Mouse (Mus musculus) embryonic facial prominence, embryonic 11.5 days (tissue): ENCODE measurements around the gene Gm20388. TPM values are rescaled to one million over a fixed set of nuclear protein-coding genes. Genes with fewer than 3 reads are reported as not detected.

ENCODE experiments used
- ATAC-seq: fragments of 200-750 bp; cut with Nextera tagmentation; replicated peaks from 2 replicates; pipeline ENCODE4 v1.8.0; 2017; ENCODE audit warnings: low read depth; ENCODE audit not compliant: insufficient number of reproducible peaks, low FRiP score, low TSS enrichment
- DNase-seq: peaks from one replicate; pipeline ENCODE4 v3.0.0-alpha.2; 2015; ENCODE audit warnings: low spot score
- H3K27ac ChIP-seq: fragments of 300-500 bp; sonication (generic); replicated peaks from 2 replicates; pipeline ENCODE4 v1.5.1; 2014; ENCODE audit warnings: mild to moderate bottlenecking, low read depth, low read length, control low read depth
- H3K27me3 ChIP-seq: fragments of 300-500 bp; sonication (generic); 2 replicates; pipeline ENCODE4 v1.6.1; 2014; ENCODE audit warnings: mild to moderate bottlenecking, low read length, moderate library complexity, mixed read lengths; ENCODE audit not compliant: control insufficient read depth, insufficient read depth
- H3K36me3 ChIP-seq: fragments of 300-500 bp; sonication (generic); replicated peaks from 2 replicates; pipeline ENCODE4 v1.6.1; 2014; ENCODE audit warnings: low read depth, mild to moderate bottlenecking, low read length, moderate library complexity, mixed read lengths; ENCODE audit not compliant: control insufficient read depth, insufficient read depth
- H3K4me1 ChIP-seq: fragments of 300-500 bp; sonication (generic); 2 replicates; pipeline ENCODE4 v1.6.1; 2014; ENCODE audit warnings: low read length, mixed read lengths; ENCODE audit not compliant: control insufficient read depth, insufficient read depth
- H3K4me2 ChIP-seq: fragments of 300-500 bp; sonication (generic); 2 replicates; pipeline ENCODE4 v1.6.1; 2014; ENCODE audit warnings: low read depth, mild to moderate bottlenecking, control low read depth, low read length, moderate library complexity
- H3K4me3 ChIP-seq: fragments of 300-500 bp; sonication (generic); 2 replicates; pipeline ENCODE4 v1.5.1; 2014; ENCODE audit warnings: low read depth, low read length, control low read depth
- H3K9ac ChIP-seq: fragments of 300-500 bp; sonication (generic); replicated peaks from 2 replicates; pipeline ENCODE4 v1.6.1; 2014; ENCODE audit warnings: mild to moderate bottlenecking, control low read depth, low read length
- H3K9me3 ChIP-seq: fragments of 300-500 bp; sonication (generic); replicated peaks from 2 replicates; pipeline ENCODE4 v1.6.1; 2016; ENCODE audit warnings: mild to moderate bottlenecking, low read length, inconsistent platforms, mixed read lengths; ENCODE audit not compliant: control insufficient read depth
- WGBS: fragments of 180-500 bp; shearing (Covaris S2); extraction: QIAGEN DNeasy Blood & Tissue Kit; methylation state at CpG from one replicate; pipeline ENCODE4 v1.1.7; 2014; 5-methylcytosine and 5-hydroxymethylcytosine counted together
- polyA plus RNA-seq: library from polyadenylated mRNA; unstranded; fragments of >200 nt; fragmentation: Nextera tagmentation; extraction: Ambion mirVana; gene quantifications from 2 replicates; pipeline ENCODE4 v1.2.1, GENCODE M21; 2014

The Gm20388 gene
- polyA plus RNA-seq, 1 experiment from 2014 or later, result 3.1 TPM

- WGBS, result 88% methylated on average over 3 of the region's 3 CpGs
- no peak overlapping the region for H3K4me2 ChIP-seq
- DNase-seq (no peak), ATAC-seq (no peak)
- H3K4me3 ChIP-seq, result no peak overlapping the region
- H3K9ac ChIP-seq, result no peak overlapping the region
- no peak overlapping the region for H3K27ac ChIP-seq
- no peaks in the 10 kb centered on the region for H3K36me3 ChIP-seq
- no peaks in the 10 kb centered on the region for H3K9me3 ChIP-seq
- H3K27me3 ChIP-seq, result no peaks in the 10 kb centered on the region
- H3K4me1 ChIP-seq, result peaks cover 2% of the 10 kb centered on the region; the same call in 1 of the 2 replicates
Observed at GRCm38 (mm10) chr8:121210627-121211026, 1300.0 kb downstream of the Gm20388 start.

DNA sequence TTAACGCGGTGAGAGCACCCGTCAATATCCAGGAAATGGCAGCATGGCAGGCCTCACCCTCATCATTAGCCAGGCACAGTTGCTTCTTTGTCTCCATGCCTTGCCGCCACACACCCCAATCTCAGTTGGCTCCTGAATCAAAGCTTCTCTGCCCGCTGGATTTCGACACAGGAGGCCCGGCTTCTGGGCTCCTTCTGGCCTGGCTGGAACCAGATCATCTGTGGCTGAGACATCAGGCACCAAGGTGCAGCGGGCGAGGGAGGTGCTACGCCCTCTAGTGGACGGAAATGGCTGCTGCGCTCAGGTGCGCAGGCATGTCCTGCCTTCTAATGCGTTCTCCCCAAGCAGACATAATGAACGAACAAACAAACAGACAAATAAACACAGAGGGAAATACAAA is 1302.6 kb downstream of the Gm20388 start:
- Histone ChIP-seq H3K27ac (no peak overlapping the region), H3K9ac (no peak overlapping the region), H3K36me3 (no peaks in the 10 kb centered on the region), H3K9me3 (no peaks in the 10 kb centered on the region), H3K4me2 (no peak overlapping the region), H3K27me3 (no peaks in the 10 kb centered on the region), H3K4me3 (no peak overlapping the region), H3K4me1 (peaks cover 2% of the 10 kb centered on the region; the same call in 1 of the 2 replicates)
- DNase-seq, result no peak
- 54% methylated on average over 15 of the region's 15 CpGs for WGBS
- ATAC-seq, result no peak

GRCm38 (mm10) chr8:121213651-121214050 is 1303.0 kb downstream of the Gm20388 start:
- Histone ChIP-seq H3K27me3 (no peaks in the 10 kb centered on the region), H3K4me2 (no peak overlapping the region), H3K4me3 (no peak overlapping the region), H3K27ac (no peak overlapping the region), H3K9me3 (no peaks in the 10 kb centered on the region), H3K36me3 (no peaks in the 10 kb centered on the region), H3K9ac (no peak overlapping the region), H3K4me1 (peaks cover 2% of the 10 kb centered on the region; the same call in 1 of the 2 replicates)
- DNase-seq, result no peak
- no peak for ATAC-seq
- 60% methylated on average over 10 of the region's 10 CpGs for WGBS

GRCm38 (mm10) chr8:121214975-121215374 is 1304.3 kb downstream of the Gm20388 start:
- H3K27me3 ChIP-seq, result no peaks in the 10 kb centered on the region
- no peak for DNase-seq
- H3K9me3 ChIP-seq, result no peaks in the 10 kb centered on the region
- H3K4me1 ChIP-seq, result peaks cover 3% of the 10 kb centered on the region
- no peak overlapping the region for H3K9ac ChIP-seq
- no peak overlapping the region for H3K27ac ChIP-seq
- H3K4me2 ChIP-seq, result no peak overlapping the region
- no peaks in the 10 kb centered on the region for H3K36me3 ChIP-seq
- no peak for ATAC-seq
- no peak overlapping the region for H3K4me3 ChIP-seq
- WGBS, result 77% methylated on average over 10 of the region's 10 CpGs

GRCm38 (mm10) chr8:121216441-121216949 is 1305.9 kb downstream of the Gm20388 start:
- WGBS, result 89% methylated on average over 10 of the region's 10 CpGs
- ATAC-seq (no peak), DNase-seq (no peak)
- Histone ChIP-seq H3K9me3 (no peaks in the 10 kb centered on the region), H3K27ac (no peak overlapping the region), H3K4me3 (no peak overlapping the region), H3K4me1 (peaks cover 5% of the 10 kb centered on the region), H3K4me2 (no peak overlapping the region), H3K36me3 (no peaks in the 10 kb centered on the region), H3K27me3 (no peaks in the 10 kb centered on the region), H3K9ac (no peak overlapping the region)

GRCm38 (mm10) chr8:121218486-121218885 is 1307.8 kb downstream of the Gm20388 start:
- no peaks in the 10 kb centered on the region; the same call in 1 of the 2 replicates for H3K27me3 ChIP-seq
- H3K9me3 ChIP-seq, result no peaks in the 10 kb centered on the region
- H3K4me1 ChIP-seq, result peaks cover 7% of the 10 kb centered on the region
- H3K36me3 ChIP-seq, result no peaks in the 10 kb centered on the region
- 88% methylated on average over 3 of the region's 3 CpGs for WGBS
- no peak overlapping the region for H3K27ac ChIP-seq
- ATAC-seq (no peak), DNase-seq (no peak)
- H3K4me3 ChIP-seq, result no peak overlapping the region
- H3K4me2 ChIP-seq, result no peak overlapping the region
- no peak overlapping the region for H3K9ac ChIP-seq

DNA sequence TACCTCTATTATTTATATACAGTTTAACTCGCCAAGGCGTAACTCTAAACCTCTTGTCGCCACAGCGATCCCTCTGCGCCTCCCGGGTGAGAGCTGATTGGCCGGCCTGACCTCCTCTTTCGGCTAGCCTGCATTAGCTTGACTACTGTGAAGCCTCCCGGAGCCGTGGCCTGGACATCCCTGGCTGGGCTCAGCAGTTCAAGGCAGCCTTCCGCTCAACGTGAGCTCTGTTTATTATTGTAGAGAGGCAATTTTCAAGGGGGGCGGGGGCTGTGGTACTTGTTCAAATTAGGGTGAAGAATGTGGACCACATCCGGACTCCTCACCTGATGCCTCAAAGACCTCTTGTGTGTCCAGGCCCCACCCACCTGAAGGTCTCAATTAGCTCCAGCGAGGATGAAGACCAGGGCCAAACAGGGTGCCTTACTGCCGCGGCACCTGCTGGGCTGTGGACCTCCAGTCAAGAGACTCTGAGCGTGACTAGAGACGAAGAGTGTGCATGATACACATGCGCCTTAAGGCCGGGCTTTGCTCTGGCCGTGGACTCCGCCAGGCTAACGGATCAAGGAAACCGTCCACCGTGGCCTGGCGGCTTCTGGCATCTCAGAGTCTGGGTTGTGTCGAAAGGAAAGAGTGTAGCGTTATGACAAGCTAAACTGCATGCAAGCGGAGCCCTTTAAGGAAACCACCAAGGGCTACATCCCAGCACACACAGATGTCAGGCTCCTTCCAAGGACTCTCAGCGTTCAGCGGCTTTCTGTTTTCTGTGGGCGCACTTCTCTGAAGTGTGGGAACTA is 1309.7 kb downstream of the Gm20388 start:
- H3K36me3 ChIP-seq, result no peaks in the 10 kb centered on the region
- H3K9me3 ChIP-seq, result no peaks in the 10 kb centered on the region
- no peaks in the 10 kb centered on the region; the same call in 1 of the 2 replicates for H3K27me3 ChIP-seq
- DNase-seq, result peak; percentile 79
- no peak overlapping the region for H3K4me3 ChIP-seq
- peak overlapping the region; percentile 5 for H3K27ac ChIP-seq
- no peak overlapping the region for H3K9ac ChIP-seq
- ATAC-seq, result peak; percentile 79
- 20% methylated on average over 33 of the region's 33 CpGs for WGBS
- peaks cover 7% of the 10 kb centered on the region for H3K4me1 ChIP-seq
- peak overlapping the region; percentile 20; the same call in 1 of the 2 replicates for H3K4me2 ChIP-seq

DNA sequence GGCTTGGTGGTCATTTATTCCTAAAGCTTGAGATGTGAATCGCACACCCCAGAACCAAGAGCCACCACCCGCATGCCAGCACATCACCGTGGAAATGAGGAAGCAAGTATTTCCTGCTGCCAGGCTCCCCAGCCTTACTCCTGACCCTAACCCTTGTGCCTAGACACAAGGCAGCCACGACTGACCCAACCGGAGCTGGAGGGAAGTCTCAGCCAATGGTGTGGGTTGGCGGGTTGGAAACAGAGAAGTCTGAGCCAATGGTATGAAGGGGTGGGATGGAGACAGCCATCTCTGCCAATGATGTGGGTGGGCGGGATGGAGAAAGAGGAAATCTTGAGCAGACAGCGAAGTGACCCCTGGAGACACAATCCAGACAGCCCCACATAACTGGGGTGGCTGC is 1314.1 kb downstream of the Gm20388 start:
- Histone ChIP-seq H3K9me3 (no peaks in the 10 kb centered on the region), H3K4me1 (peaks cover 4% of the 10 kb centered on the region), H3K27me3 (no peaks in the 10 kb centered on the region; the same call in 1 of the 2 replicates), H3K9ac (no peak overlapping the region), H3K27ac (no peak overlapping the region), H3K4me2 (no peak overlapping the region), H3K36me3 (no peaks in the 10 kb centered on the region), H3K4me3 (no peak overlapping the region)
- no peak for DNase-seq
- no peak for ATAC-seq
- 58% methylated on average over 8 of the region's 8 CpGs for WGBS
